Mouse (Mus musculus) layer of hippocampus, adult 2 months (tissue): ENCODE measurements around the gene Pcca. TPM values are rescaled to one million over a fixed set of nuclear protein-coding genes. Genes with fewer than 3 reads are reported as not detected.

ENCODE experiments used
- DNase-seq, 2 experiments: peaks; one replicate each; pipeline ENCODE4 v3.0.0; 2022; ENCODE audit warnings: low spot score in 2 of 2
- H3K27ac ChIP-seq: fragments of 200-600 bp; 2 replicates; pipeline ENCODE4 v1.8.1; 2022
- H3K4me3 ChIP-seq: fragments of 200-600 bp; 2 replicates; pipeline ENCODE4 v1.8.1; 2022; ENCODE audit warnings: mild to moderate bottlenecking
- CTCF ChIP-seq: fragments of 200-600 bp; conservative IDR thresholded peaks from 2 replicates; pipeline ENCODE4 v1.8.1; 2022; ENCODE audit warnings: antibody characterized with exemption, mild to moderate bottlenecking, moderate library complexity
- total RNA-seq, 2 experiments: library from RNA; stranded (reverse); gene quantifications; 2 replicates each; pipeline ENCODE4 v1.2.3; 2021

The Pcca gene
- total RNA-seq, 2 experiments from 2014 or later: 41.2 to 44.3 TPM

GRCm38 (mm10) chr14:122902136-122902535 lies 368.0 kb downstream of the Pcca start:
- H3K27ac ChIP-seq: peak overlapping the region; percentile 61
- no peak for DNase-seq
- TF ChIP-seq CTCF: no peak
- no peak overlapping the region for H3K4me3 ChIP-seq

GRCm38 (mm10) chr14:122902884-122903283 lies 368.8 kb downstream of the Pcca start:
- peak; percentile 37 to 51 for DNase-seq
- Histone ChIP-seq H3K4me3 (no peak overlapping the region), H3K27ac (peak overlapping the region; percentile 61)
- peak; percentile 73 for TF ChIP-seq CTCF

GRCm38 (mm10) chr14:122903923-122904351 lies 369.8 kb downstream of the Pcca start:
- TF ChIP-seq CTCF: no peak
- no peak for DNase-seq
- Histone ChIP-seq H3K4me3 (no peak overlapping the region), H3K27ac (peak overlapping the region; percentile 24; the same call in 1 of the 2 replicates)

GRCm38 (mm10) chr14:122905007-122905406 lies 370.9 kb downstream of the Pcca start:
- no peak overlapping the region for H3K27ac ChIP-seq
- no peak overlapping the region for H3K4me3 ChIP-seq
- no peak for TF ChIP-seq CTCF
- no peak for DNase-seq

GRCm38 (mm10) chr14:122908075-122908474 lies 374.0 kb downstream of the Pcca start:
- no peak for DNase-seq
- H3K27ac ChIP-seq: no peak overlapping the region
- no peak for TF ChIP-seq CTCF
- no peak overlapping the region for H3K4me3 ChIP-seq

GRCm38 (mm10) chr14:122909368-122910091 lies 375.4 kb downstream of the Pcca start:
- Histone ChIP-seq H3K4me3 (no peak overlapping the region), H3K27ac (no peak overlapping the region)
- no peak for TF ChIP-seq CTCF
- DNase-seq: no peak

GRCm38 (mm10) chr14:122911265-122911664 lies 377.1 kb downstream of the Pcca start:
- no peak for DNase-seq
- Histone ChIP-seq H3K27ac (peak overlapping the region; percentile 74; the same call in 1 of the 2 replicates), H3K4me3 (no peak overlapping the region)
- no peak for TF ChIP-seq CTCF

- TF ChIP-seq CTCF: no peak
- Histone ChIP-seq H3K27ac (peak overlapping the region; percentile 74), H3K4me3 (peak overlapping the region; percentile 83)
- no peak for DNase-seq
These were observed 378.0 kb downstream of the Pcca start for GRCm38 (mm10) chr14:122912137-122912536.

GRCm38 (mm10) chr14:122912812-122913498 lies 378.8 kb downstream of the Pcca start:
- peak; percentile 21 to 28 for DNase-seq
- H3K27ac ChIP-seq: peak overlapping the region; percentile 74

GRCm38 (mm10) chr14:122913657-122914056 lies 379.5 kb downstream of the Pcca start, which contains the start of gene Ggact:
Ggact (minus strand) TSS chr14:122913757.
- Histone ChIP-seq H3K27ac (peak within 1 kb of the TSS; percentile 74), H3K4me3 (peak within 1 kb of the TSS; percentile 83)
- no peak for TF ChIP-seq CTCF
- DNase-seq: no peak

More at GRCm38 (mm10) chr14:122912812-122913498, 378.8 kb downstream of the Pcca start:
- no peak for TF ChIP-seq CTCF
- H3K4me3 ChIP-seq: peak overlapping the region; percentile 83

- H3K4me3 ChIP-seq: no peak overlapping the region
- no peak for TF ChIP-seq CTCF
- no peak for DNase-seq
- H3K27ac ChIP-seq: no peak overlapping the region
These were observed 383.6 kb downstream of the Pcca start for GRCm38 (mm10) chr14:122917676-122918075.

- H3K27ac ChIP-seq: no peak overlapping the region
- no peak for TF ChIP-seq CTCF
- DNase-seq: no peak
These were observed 385.9 kb downstream of the Pcca start for GRCm38 (mm10) chr14:122920011-122920410.

GRCm38 (mm10) chr14:122936460-122936859 lies 402.3 kb downstream of the Pcca start:
- no peak overlapping the region for H3K4me3 ChIP-seq
- DNase-seq: no peak
- TF ChIP-seq CTCF: no peak; the same call in none of the 2 replicates
- H3K27ac ChIP-seq: no peak overlapping the region

More at GRCm38 (mm10) chr14:122920011-122920410, 385.9 kb downstream of the Pcca start:
- H3K4me3 ChIP-seq: no peak overlapping the region

Other genes with a start within 250 kb of the Pcca start
- under 1 TPM; 0.17 to 0.36 TPM for gene Gm5089, start 83.2 kb upstream of the Pcca start, total RNA-seq
- gene Zic5, start 68.6 kb upstream of the Pcca start, total RNA-seq: 1 to 10 TPM; 3.9 to 4.4 TPM
- gene Zic2, start 58.9 kb upstream of the Pcca start, total RNA-seq: 10 to 100 TPM; 17.7 to 21.9 TPM
- not detected for gene Gm10837, start 43.7 kb upstream of the Pcca start, total RNA-seq